Mouse (Mus musculus) lung, postnatal 0 days (tissue): ENCODE measurements around the gene Dynlt1f.
"Not testable (repeated sequence)": the region's sequence is repeated elsewhere in the genome, so short reads cannot be mapped to it uniquely, and the experiment has no call there.

Experiments used
- CTCF ChIP-seq: IDR thresholded peaks from 2 replicates; pipeline ENCODE4 v1.5.1; 2016; ENCODE audit warnings: antibody characterized with exemption, mild to moderate bottlenecking
- EP300 ChIP-seq: IDR thresholded peaks from 2 replicates; pipeline ENCODE4 v1.6.1; 2016; ENCODE audit warnings: antibody characterized with exemption, mild to moderate bottlenecking, control low read depth

DNA sequence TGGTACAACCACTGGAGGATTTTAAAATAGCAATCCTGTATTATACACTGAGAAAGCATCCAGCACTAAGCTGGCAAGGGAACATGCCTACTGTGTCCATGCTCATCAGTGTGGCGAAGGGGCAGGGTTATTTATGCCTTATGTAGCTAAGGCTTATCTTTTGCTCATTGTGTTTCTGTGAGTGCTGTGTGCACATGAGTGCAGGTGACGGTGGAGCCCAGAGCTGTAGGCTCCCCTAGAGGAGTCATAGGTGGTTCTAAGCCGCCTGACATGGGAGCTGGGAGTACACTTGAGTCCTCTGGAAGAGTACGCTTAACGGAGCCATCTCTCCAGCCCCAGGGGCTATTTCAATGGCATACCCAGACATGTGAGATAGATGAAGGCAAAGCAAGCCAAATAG is 36.4 kb downstream of the Dynlt1f start:
- TF ChIP-seq EP300, CTCF: not testable (repeated sequence)
